Mouse (Mus musculus) kidney, adult 2 months (tissue): Measurements from ENCODE around the gene Fbxw2. TPM values are rescaled to one million over a fixed set of nuclear protein-coding genes. Genes with fewer than 3 reads are reported as not detected.
A peak's percentile ranks its signal among the peaks of the same experiment; 100 is the strongest.
"Not testable (repeated sequence)": the region's sequence is repeated elsewhere in the genome, so short reads cannot be mapped to it uniquely, and the experiment has no call there.

Source experiments
- DNase-seq: peaks from one replicate; pipeline ENCODE4 v3.0.0; 2021
- H3K27ac ChIP-seq: fragments of 200-500 bp; 2 replicates; pipeline ENCODE4 v1.5.1; 2012; ENCODE audit warnings: low read depth, low read length, control low read depth, inconsistent platforms; ENCODE audit not compliant: insufficient read depth
- H3K27me3 ChIP-seq: fragments of 200-500 bp; replicated peaks from 2 replicates; pipeline ENCODE4 v1.6.1; 2012; ENCODE audit warnings: mild to moderate bottlenecking, moderate library complexity, low read length, inconsistent platforms; ENCODE audit not compliant: control insufficient read depth, insufficient read depth
- H3K36me3 ChIP-seq: fragments of 200-500 bp; 2 replicates; pipeline ENCODE4 v1.6.1; 2012; ENCODE audit warnings: mild to moderate bottlenecking, moderate library complexity, low read length, inconsistent platforms; ENCODE audit not compliant: control insufficient read depth, insufficient read depth
- H3K4me1 ChIP-seq: fragments of 200-500 bp; 2 replicates; pipeline ENCODE4 v1.6.1; 2011; ENCODE audit warnings: low read length; ENCODE audit not compliant: control insufficient read depth, insufficient read depth
- H3K4me3 ChIP-seq: fragments of 200-500 bp; 2 replicates; pipeline ENCODE4 v1.5.1; 2011; ENCODE audit warnings: mild to moderate bottlenecking, low read depth, low read length, control low read depth; ENCODE audit not compliant: insufficient read depth
- CTCF ChIP-seq: fragments of 200-500 bp; conservative IDR thresholded peaks from 2 replicates; pipeline ENCODE4 v1.5.1; 2011; ENCODE audit warnings: low read depth, mild to moderate bottlenecking, control low read depth, low read length, moderate library complexity, mixed read lengths; ENCODE audit not compliant: insufficient read depth, insufficient read length
- POLR2A ChIP-seq: fragments of 200-500 bp; IDR thresholded peaks from one replicate; pipeline ENCODE4 v1.6.1; 2011; ENCODE audit warnings: low read depth, low read length, control low read depth
- WGBS: fragments of 180-500 bp; shearing (Covaris S2); methylation state at CpG from one replicate; pipeline ENCODE4 v1.1.7; 2018; 5-methylcytosine and 5-hydroxymethylcytosine counted together
- polyA plus RNA-seq: library from polyadenylated mRNA; depleted of rRNA; stranded (reverse); fragments of >200 nt; gene quantifications from 2 replicates; pipeline ENCODE4 v1.2.3, GENCODE M21; 2012

The Fbxw2 gene
- polyA plus RNA-seq, 1 experiment, result 34.1 TPM

GRCm38 (mm10) chr2:34809568-34809967 lies 16.5 kb downstream of the Fbxw2 start:
- 94% methylated on average over 1 of the region's 1 CpGs for WGBS
- Histone ChIP-seq H3K4me1 (peaks cover 21% of the 10 kb centered on the region), H3K36me3 (peaks cover 8% of the 10 kb centered on the region), H3K27me3 (no peaks in the 10 kb centered on the region), H3K4me3 (no peak overlapping the region), H3K27ac (no peak overlapping the region)
- TF ChIP-seq CTCF, result no peak
- no peak for TF ChIP-seq POLR2A
- no peak for DNase-seq

- Histone ChIP-seq H3K36me3 (peaks cover 7% of the 10 kb centered on the region), H3K27me3 (no peaks in the 10 kb centered on the region), H3K27ac (no peak overlapping the region), H3K4me3 (no peak overlapping the region), H3K4me1 (peaks cover 26% of the 10 kb centered on the region)
- DNase-seq, result no peak
- TF ChIP-seq CTCF (no peak), POLR2A (no peak)
- WGBS, result 62% methylated on average over 2 of the region's 2 CpGs
Observed at GRCm38 (mm10) chr2:34808057-34808456, 18.1 kb downstream of the Fbxw2 start.

- H3K4me3 ChIP-seq, result no peak overlapping the region
- TF ChIP-seq POLR2A (no peak), CTCF (no peak)
- H3K4me1 ChIP-seq, result peaks cover 26% of the 10 kb centered on the region
- H3K27me3 ChIP-seq, result no peaks in the 10 kb centered on the region
- peaks cover 3% of the 10 kb centered on the region; the same call in 1 of the 2 replicates for H3K36me3 ChIP-seq
- DNase-seq, result peak; percentile 16
- no peak overlapping the region for H3K27ac ChIP-seq
- 60% methylated on average over 10 of the region's 10 CpGs for WGBS
Observed at GRCm38 (mm10) chr2:34805364-34805950, 20.7 kb downstream of the Fbxw2 start.

- H3K27ac ChIP-seq, result 0 out of 2 replicates have a peak overlapping the region, but pooled peaks have one; percentile 36
- H3K4me3 ChIP-seq, result no peak overlapping the region
- WGBS, result 2% methylated on average over 1 of the region's 1 CpGs
- H3K36me3 ChIP-seq, result peaks cover 3% of the 10 kb centered on the region; the same call in 1 of the 2 replicates
- H3K27me3 ChIP-seq, result no peaks in the 10 kb centered on the region
- peaks cover 26% of the 10 kb centered on the region for H3K4me1 ChIP-seq
- DNase-seq, result peak; percentile 75
- TF ChIP-seq POLR2A (no peak), CTCF (no peak)
Observed at GRCm38 (mm10) chr2:34804815-34805214, 21.3 kb downstream of the Fbxw2 start.

- whole genome bisulfite sequencing, result 93% methylated on average over 2 of the region's 2 CpGs
- TF ChIP-seq POLR2A (no peak), CTCF (no peak)
- peaks cover 26% of the 10 kb centered on the region for H3K4me1 ChIP-seq
- peak overlapping the region; percentile 60; the same call in 1 of the 2 replicates for H3K27ac ChIP-seq
- H3K27me3 ChIP-seq, result no peaks in the 10 kb centered on the region
- H3K36me3 ChIP-seq, result peaks cover 3% of the 10 kb centered on the region; the same call in 1 of the 2 replicates
- DNase-seq, result no peak
- no peak overlapping the region for H3K4me3 ChIP-seq
Observed at GRCm38 (mm10) chr2:34804172-34804571, 21.9 kb downstream of the Fbxw2 start.

- TF ChIP-seq POLR2A (no peak), CTCF (no peak)
- no peak overlapping the region for H3K4me3 ChIP-seq
- H3K36me3 ChIP-seq, result peaks cover 3% of the 10 kb centered on the region; the same call in 1 of the 2 replicates
- H3K27me3 ChIP-seq, result no peaks in the 10 kb centered on the region
- peaks cover 30% of the 10 kb centered on the region for H3K4me1 ChIP-seq
- WGBS, result 58% methylated on average over 3 of the region's 3 CpGs
- no peak for DNase-seq
- H3K27ac ChIP-seq, result no peak overlapping the region
Observed at GRCm38 (mm10) chr2:34803746-34804145, 22.4 kb downstream of the Fbxw2 start.

- Histone ChIP-seq H3K27ac (peak overlapping the region; percentile 89), H3K4me1 (peaks cover 24% of the 10 kb centered on the region), H3K4me3 (peak overlapping the region; percentile 81)
- under 1% methylated on average over 32 of the region's 32 CpGs for WGBS
- H3K27me3 ChIP-seq, H3K36me3 ChIP-seq: not testable (repeated sequence)
- peak; percentile 47 for DNase-seq
Observed at GRCm38 (mm10) chr2:34802565-34803245, 23.4 kb downstream of the Fbxw2 start.
